Mouse (Mus musculus) induced T-regulatory cell, adult 2 months (primary cell): ENCODE measurements at regions not wholly inside any gene's neighbourhood (a gene's known extent, or its start where the extent isn't known, plus 50 kb on each side); places are given as distances from the start of the nearest gene placed in this dataset.
A peak's percentile ranks its signal among the peaks of the same experiment; 100 is the strongest.

Source experiments
- DNase-seq: peaks from one replicate; pipeline ENCODE4 v3.0.0-alpha.2; 2012; ENCODE audit warnings: low read depth

DNA sequence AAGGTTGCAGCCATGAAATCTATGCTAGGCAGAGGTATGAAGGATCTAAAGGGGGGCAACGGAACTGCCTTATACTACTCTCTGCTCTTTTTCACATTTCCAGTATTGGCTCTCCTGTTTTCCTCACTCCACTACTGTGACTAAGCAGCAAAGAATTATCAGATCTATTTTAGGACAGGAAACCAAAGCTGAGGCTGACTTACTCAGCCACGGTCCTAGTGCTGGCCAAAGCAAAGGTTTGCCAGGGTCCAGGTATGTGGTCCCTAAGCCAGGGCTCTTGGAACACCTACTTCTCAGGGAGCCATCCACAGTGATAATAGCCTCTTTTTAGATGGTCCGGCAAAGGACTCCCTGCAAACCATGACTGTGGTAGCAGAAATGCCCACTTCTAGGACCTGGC lies 195.6 kb upstream of the Gm21798 start:
- DNase-seq, result no peak

DNA sequence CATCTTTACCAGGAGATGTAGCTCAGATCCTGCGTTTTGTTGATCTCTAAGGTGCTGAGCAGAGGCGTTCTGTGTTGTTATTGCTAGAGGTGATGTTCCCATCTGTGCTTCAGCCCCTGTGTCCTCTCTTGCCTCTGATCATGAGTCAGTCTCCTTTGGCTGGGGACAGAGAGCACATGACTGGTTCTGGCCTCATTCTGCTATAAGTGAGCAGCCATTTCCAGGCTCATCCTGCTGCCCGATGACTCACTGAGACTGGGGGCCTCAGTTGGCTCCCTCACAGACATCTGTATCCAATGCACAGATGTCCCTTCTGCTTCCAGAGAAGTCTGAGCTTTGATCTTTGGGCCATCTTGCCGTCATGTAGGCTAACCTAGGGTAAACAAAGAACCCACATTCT lies 194.9 kb upstream of the Gm21798 start:
- no peak for DNase-seq

DNA sequence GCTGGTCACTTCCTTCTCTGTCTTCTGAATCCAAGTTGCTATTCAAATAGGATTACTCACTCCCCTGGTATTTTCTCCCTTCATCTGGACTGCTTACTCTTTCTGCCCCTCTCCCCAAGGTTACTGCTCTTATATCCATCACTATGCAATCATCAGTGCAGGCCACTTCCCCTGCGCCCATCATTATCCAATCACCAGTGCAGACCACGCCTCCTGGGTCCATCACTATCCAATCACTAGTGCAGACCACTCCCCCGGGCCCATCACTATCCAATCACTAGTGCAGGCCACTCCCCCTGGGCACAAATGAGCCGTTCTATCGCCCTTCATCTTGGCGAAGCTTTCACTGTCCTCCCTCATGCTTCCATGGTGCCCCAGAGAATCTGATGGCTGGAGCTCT lies 191.1 kb upstream of the Gm21798 start:
- DNase-seq, result peak; percentile 18

GRCm38 (mm10) chr15:64627258-64627657 lies 190.2 kb upstream of the Gm21798 start:
- peak; percentile 73 for DNase-seq
